Mouse (Mus musculus) spleen, adult 2 months (tissue): Measurements from ENCODE around the gene Dpm2.

Source experiments
- CTCF ChIP-seq: fragments of 200-500 bp; IDR thresholded peaks from 2 replicates; pipeline ENCODE4 v1.5.1; 2011; ENCODE audit warnings: mild to moderate bottlenecking, inconsistent platforms; ENCODE audit not compliant: insufficient read depth, insufficient read length, insufficient replicate concordance; ENCODE audit errors: extremely low read depth
- POLR2A ChIP-seq: fragments of 200-500 bp; IDR thresholded peaks from 2 replicates; pipeline ENCODE4 v1.6.1; 2011; ENCODE audit warnings: low read depth, low read length, inconsistent platforms

DNA sequence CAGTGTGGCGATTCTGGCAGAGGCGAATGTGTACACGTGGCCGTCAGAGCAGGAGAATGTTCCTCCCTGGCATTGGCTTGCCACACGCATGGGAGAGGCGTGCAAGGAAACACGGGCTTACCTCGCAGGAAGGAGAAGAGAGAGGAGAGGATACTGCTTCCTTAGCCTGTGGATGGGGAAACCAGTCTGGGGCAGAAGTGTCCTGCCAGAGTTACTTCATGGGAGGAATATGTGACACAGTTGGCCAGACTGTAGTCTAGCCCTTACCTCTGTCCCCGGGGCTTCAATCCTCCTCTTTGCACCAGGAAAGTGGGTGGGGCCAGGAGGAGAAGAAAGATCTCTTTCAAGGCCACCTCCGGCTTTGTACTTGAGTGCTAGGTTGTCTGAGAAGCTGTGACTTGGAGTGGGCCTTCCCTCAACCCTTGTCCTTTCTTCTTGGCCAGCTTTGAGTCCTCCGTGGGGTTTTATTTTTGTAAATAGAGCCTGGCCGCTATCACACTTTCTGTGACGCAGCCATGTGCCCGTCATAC lies 31.1 kb upstream of the Dpm2 start:
- no peak for TF ChIP-seq CTCF
- TF ChIP-seq POLR2A = no peak
